Mouse (Mus musculus) left cerebral cortex, postnatal 4 days (tissue): ENCODE measurements around the gene Gng2. TPM values are rescaled to one million over a fixed set of nuclear protein-coding genes. Genes with fewer than 3 reads are reported as not detected.

Source experiments
- DNase-seq: peaks from one replicate; pipeline ENCODE4 v3.0.0-alpha.2; 2022
- intact Hi-C: fragments of 180-260 bp; cut with DNase I; formaldehyde crosslinking; loops from one replicate; pipeline ENCODE4 v1.15.1; 2025
- total RNA-seq, 2 experiments: library from RNA; stranded (reverse); gene quantifications; 2 replicates each; pipeline ENCODE4 v1.2.3; 2021

Gng2 gene
- total RNA-seq, 2 experiments from 2014 or later: 813 to 824 TPM

GRCm38 (mm10) chr14:19985107-19985911, 7.9 kb upstream of the Gng2 start:
- intact Hi-C loops: loop anchor here (2.0 to 10.0 kb wide), 4 partner anchors 49 to 281 kb away; no protein-coding TSS in a partner anchor

GRCm38 (mm10) chr14:19976421-19977270, 781 bp downstream of the Gng2 start:
- intact Hi-C loops: loop anchor here (5.0 to 10.0 kb wide), 2 partner anchors 86 to 132 kb away; no protein-coding TSS in a partner anchor

More at GRCm38 (mm10) chr14:19985107-19985911, 7.9 kb upstream of the Gng2 start:
- DNase-seq: peak; percentile 37

GRCm38 (mm10) chr14:19974978-19975493, 2.4 kb downstream of the Gng2 start:
- intact Hi-C loops: loop anchor here (5.0 to 10.0 kb wide), 2 partner anchors 87 to 130 kb away; no protein-coding TSS in a partner anchor
- peak; percentile 24 for DNase-seq

More at GRCm38 (mm10) chr14:19976421-19977270, 781 bp downstream of the Gng2 start:
- peak; percentile 90 for DNase-seq

GRCm38 (mm10) chr14:19974429-19974828, 3.0 kb downstream of the Gng2 start:
- intact Hi-C loops: loop anchor here (10.0 kb wide), 1 partner anchor 130 kb away; no protein-coding TSS in a partner anchor
- no peak for DNase-seq

DNA sequence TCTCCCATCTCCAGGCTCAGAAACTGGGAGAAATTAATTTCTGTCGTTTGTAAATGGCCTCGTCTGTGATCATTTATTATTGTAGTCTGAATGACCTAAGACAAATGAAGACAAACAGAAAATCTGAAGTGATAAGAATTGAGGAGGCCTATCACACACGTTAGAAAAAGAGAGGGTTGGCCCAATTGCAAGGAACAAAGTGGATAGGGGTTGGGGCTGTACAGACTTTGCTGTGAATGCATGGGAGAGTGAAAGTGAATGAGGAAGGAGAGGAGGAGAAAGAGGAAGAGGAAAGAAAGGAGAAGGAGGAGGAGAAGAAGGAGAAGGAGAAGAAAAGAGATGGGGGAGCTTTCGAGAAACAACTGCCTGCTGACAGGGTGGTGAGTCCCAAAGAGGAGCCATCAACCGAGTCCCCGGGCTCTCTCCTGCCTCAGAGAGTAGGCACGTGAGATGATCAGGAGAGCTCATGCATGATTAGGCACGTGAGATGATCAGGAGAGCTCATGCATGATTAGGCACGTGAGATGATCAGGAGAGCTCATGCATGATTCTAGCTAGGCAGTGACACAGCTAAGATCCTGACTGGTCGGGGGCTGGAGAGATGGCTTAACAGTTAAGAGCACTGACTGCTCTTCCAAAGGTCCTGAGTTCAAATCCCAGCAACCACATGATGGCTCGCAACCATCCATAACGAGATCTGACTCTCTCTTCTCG, 5.0 kb downstream of the Gng2 start:
- no peak for DNase-seq
- intact Hi-C loops: loop anchor here (10.0 kb wide), 1 partner anchor 128 kb away; no protein-coding TSS in a partner anchor

- intact Hi-C loops: loop anchor here (10.0 kb wide), 1 partner anchor 126 kb away; no protein-coding TSS in a partner anchor
- no peak for DNase-seq
Observed at GRCm38 (mm10) chr14:19970845-19971244, 6.6 kb downstream of the Gng2 start.

GRCm38 (mm10) chr14:19970106-19970785, 7.2 kb downstream of the Gng2 start:
- DNase-seq: no peak
- intact Hi-C loops: loop anchor here (10.0 kb wide), 1 partner anchor 125 kb away; no protein-coding TSS in a partner anchor

GRCm38 (mm10) chr14:19969566-19969965, 7.9 kb downstream of the Gng2 start:
- DNase-seq: no peak
- intact Hi-C loops: loop anchor here (10.0 kb wide), 1 partner anchor 95 kb away; no protein-coding TSS in a partner anchor

DNA sequence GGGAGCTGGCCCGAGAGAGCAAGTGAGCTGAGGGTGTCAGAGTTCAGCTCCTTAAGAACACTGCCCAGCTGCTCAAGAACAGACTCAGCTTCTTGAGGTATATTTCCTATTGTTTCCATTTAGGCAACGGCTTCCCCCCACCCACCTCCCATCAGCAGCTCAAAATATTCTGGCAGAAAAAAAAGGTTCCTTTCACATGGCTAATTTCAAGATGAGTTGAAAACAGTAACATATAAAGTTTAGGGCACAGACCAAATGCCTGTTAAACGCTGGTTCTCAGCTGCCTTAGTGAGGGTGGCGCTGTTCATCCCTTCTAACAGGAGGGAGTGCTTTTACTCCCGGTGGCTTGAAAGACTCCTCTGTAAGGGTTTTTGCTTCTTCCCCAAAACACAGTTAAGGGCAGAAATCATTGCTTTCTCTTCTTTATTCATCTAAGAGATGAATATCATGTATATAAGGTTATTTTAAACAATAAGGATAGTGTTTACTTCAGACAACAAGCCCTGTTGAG, 8.4 kb downstream of the Gng2 start:
- no peak for DNase-seq
- intact Hi-C loops: loop anchor here (10.0 kb wide), 1 partner anchor 94 kb away; no protein-coding TSS in a partner anchor

GRCm38 (mm10) chr14:19968321-19969010, 9.0 kb downstream of the Gng2 start:
- no peak for DNase-seq
- intact Hi-C loops: loop anchor here (10.0 kb wide), 1 partner anchor 94 kb away; no protein-coding TSS in a partner anchor

DNA sequence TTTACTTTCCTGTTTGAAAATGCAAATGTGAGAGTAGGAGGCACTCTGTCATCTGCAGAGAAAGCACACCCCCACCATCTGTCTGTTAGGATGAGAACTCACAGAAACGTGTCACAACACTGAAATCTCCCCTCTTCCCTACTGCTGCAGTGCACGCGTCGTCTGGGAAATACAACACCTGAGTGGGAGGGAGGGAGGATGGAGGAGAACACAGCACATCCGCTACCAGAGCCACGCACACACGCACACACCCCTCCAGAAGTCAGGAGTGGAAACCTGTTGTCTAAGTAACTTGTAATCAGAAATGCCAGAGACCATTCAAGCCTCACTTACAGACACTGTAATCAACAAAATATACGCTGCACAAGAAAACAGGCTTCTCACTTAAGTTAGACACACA, 9.9 kb downstream of the Gng2 start:
- intact Hi-C loops: loop anchor here (10.0 kb wide), 1 partner anchor 93 kb away; no protein-coding TSS in a partner anchor
- no peak for DNase-seq

DNA sequence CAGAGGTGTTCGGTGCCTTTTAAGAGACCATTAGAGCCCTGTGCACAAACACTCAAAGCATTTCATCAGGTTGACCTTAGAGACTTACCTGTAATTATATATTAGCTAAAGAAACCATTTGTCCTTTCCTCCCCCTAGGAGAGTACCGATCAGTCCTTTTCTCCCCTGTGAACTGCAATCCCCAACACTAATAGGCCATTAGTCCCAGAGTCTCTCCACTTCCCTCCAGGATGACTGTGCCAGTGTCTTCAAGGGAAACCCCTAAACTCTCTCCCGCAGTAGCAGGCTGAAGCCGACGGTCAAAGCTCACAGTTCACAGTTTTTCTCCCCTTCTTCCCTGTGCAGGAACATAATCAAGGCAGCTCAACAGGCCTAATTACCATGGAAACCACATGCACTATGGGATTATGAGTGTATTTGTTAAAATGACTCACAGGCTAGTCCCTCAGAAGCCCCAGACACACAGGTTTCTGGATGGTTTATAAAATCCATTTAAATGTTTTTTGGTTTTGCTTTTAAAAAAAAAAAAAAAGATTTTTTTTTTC, 13.4 kb downstream of the Gng2 start:
- DNase-seq: no peak
- intact Hi-C loops: loop anchor here (10.0 kb wide), 1 partner anchor 89 kb away; no protein-coding TSS in a partner anchor

DNA sequence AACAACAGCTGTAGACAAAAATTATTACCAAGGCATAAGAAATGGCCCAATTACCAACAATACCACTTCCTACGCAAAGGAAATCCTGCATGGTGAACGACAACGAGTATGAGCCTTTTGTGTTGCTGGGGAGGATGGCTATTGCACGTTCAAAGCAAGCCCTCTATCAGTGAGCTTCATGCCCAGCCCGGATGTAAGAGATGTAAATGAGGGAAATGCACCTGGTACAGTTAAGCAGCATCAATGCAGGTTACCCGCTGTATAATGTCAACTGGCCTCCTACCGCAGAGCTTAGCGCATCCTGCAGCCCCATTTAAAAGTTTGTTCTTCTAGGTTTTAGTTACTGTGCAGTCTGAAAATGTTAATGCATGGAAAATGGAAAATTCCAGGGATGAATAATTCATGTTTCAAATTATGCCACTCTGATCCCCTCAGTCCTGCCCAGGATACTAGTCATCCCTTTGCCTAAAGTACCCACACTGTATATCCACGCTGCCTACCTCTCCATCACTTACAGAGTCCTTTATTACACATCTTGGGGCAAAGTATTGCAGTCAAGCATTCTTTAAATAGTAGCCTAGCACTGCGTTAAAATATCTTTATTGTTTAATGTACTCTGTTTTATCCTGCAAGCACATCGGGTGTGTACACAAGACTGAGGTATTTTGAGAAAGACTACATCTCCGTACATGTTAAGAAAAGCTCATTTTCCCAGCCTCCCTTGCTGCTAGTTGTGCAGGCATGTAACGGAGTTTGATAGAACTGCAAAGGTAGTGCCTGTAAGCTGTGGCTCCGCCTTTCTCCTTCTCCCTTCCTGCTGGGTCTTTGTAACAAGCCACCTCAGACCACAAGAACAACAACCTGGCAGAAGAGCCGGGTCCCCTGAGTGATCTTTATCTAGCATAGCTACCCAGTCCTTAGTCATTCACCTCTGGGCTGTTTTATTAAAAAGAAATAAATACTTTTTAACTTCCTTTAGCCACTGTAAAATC, 15.2 kb downstream of the Gng2 start:
- no peak for DNase-seq
- intact Hi-C loops: loop anchor here (10.0 kb wide), 1 partner anchor 87 kb away; no protein-coding TSS in a partner anchor

GRCm38 (mm10) chr14:19959860-19960259, 17.6 kb downstream of the Gng2 start:
- DNase-seq: no peak
- intact Hi-C loops: loop anchor here (10.0 kb wide), 1 partner anchor 85 kb away; no protein-coding TSS in a partner anchor

DNA sequence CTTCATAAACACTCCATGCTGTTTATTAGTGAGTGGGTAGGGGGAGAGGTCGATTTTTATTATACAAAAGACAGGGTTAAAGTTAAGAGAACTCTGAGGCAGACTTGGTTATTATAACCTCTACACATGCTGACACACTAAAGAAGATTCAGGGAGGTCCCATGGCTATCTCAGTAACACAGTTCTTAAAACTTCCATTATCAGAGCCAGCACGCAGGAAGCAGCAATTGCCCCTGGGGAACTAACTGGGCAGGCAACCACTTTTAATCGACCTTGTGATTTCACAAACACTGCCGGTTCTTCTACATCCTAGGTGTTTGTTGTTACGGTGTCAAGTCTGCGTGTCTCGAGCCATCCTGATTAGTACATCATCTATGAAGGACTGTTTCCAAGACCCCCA, 22.4 kb downstream of the Gng2 start:
- no peak for DNase-seq
- intact Hi-C loops: no loop called here

- intact Hi-C loops: no loop called here
- no peak for DNase-seq
Observed at GRCm38 (mm10) chr14:19950812-19951211, 26.6 kb downstream of the Gng2 start.

DNA sequence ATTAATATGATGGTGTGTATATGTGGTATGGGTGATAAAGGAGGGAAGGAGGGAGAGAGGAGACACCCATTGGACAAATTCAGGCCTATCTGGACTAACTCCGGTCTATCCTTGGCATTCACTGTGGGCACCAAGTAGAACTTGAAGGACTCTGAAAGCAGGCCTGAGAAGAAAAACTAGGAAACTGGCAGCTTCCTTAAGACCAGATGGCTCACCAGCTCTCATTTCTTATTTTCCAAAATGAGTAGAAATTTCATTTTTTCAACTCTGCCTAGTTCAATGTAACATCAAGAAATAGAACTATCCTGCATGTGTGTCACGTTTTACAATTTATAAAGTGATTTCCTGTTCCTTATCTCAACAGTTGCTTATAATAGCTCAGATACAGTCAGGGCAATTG, 28.0 kb downstream of the Gng2 start:
- no peak for DNase-seq
- intact Hi-C loops: no loop called here
